Mouse (Mus musculus): ENCODE results near the gene Rps6ka5. TPM values are rescaled to one million over a fixed set of nuclear protein-coding genes. Genes with fewer than 3 reads are reported as not detected.

The Rps6ka5 gene
- polyA plus RNA-seq, 1 experiment from 2014 or later, result 3.2 TPM

DNA sequence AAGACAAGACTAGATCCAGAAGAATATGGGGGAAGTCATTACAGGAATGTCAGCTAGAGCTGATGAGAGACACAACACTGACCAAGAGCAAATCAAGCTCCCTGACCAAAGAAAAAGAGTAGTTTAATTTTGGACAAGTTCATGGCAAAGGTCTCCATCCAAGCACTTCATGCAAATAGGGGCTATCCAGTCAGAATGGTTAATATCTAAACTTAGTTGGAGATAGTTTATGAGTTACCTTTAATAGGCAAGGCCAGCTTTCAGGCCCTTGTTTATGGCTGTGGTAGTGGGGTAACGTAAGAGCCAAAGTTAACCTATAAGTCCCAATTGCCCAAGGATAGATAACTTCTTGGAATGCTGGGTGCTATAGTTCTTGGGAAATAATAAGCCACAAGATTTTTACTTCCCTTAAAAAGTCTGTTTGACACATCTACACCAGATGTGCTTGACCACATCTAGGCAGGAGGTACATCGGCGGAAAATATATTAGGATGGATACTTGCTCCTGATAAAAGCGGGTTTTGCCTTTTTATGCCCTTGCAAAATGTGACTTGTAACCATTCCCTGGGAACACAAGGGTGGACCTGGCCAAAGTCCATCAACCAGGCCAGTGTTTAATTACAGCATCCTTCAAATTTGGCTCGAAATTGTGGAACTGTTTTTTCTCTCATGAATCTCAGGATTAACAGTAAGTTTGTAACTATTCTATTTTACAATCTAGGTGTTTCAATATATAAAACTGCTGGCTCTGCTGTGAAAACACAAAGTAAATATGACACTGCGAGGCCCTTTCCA lies 97.5 kb downstream of the Rps6ka5 start:
- Histone ChIP-seq H3K9me3 (ENCODE audit: control insufficient read depth, low read length) (no peaks in the 10 kb centered on the region), H3K27me3 (ENCODE audit: control insufficient read depth, insufficient read depth, low read length) (no peaks in the 10 kb centered on the region), H3K27ac (ENCODE audit: low read depth, low read length) (no peak overlapping the region), H3K4me1 (ENCODE audit: control insufficient read depth, insufficient read depth, low read length) (no peaks in the 10 kb centered on the region), H3K36me3 (ENCODE audit: control insufficient read depth, insufficient read depth, low read length) (no peaks in the 10 kb centered on the region), H3K9ac (ENCODE audit: low read length) (no peak overlapping the region), H3K4me2 (no peak overlapping the region), H3K4me3 (ENCODE audit: low read depth, low read length) (no peak overlapping the region)
- ATAC-seq (ENCODE audit: low FRiP score), result no peak
- no peak for DNase-seq (ENCODE audit: low spot score, missing footprints)
- 88% methylated on average over 6 of the region's 6 CpGs for WGBS

- no peak for ATAC-seq (ENCODE audit: low FRiP score)
- 80% methylated on average over 1 of the region's 1 CpGs for WGBS
- H3K9me3 ChIP-seq (ENCODE audit: control insufficient read depth, low read length), result no peaks in the 10 kb centered on the region
- H3K4me2 ChIP-seq, result no peak overlapping the region
- H3K9ac ChIP-seq (ENCODE audit: low read length), result no peak overlapping the region
- H3K27me3 ChIP-seq (ENCODE audit: control insufficient read depth, insufficient read depth, low read length), result no peaks in the 10 kb centered on the region
- DNase-seq (ENCODE audit: low spot score, missing footprints), result no peak
- H3K27ac ChIP-seq (ENCODE audit: low read depth, low read length), result no peak overlapping the region
- no peaks in the 10 kb centered on the region for H3K4me1 ChIP-seq (ENCODE audit: control insufficient read depth, insufficient read depth, low read length)
- H3K36me3 ChIP-seq (ENCODE audit: control insufficient read depth, insufficient read depth, low read length), result no peaks in the 10 kb centered on the region
- H3K4me3 ChIP-seq (ENCODE audit: low read depth, low read length), result no peak overlapping the region
These were observed 99.6 kb downstream of the Rps6ka5 start for GRCm38 (mm10) chr12:100626991-100627677.

- Histone ChIP-seq H3K4me3 (ENCODE audit: low read depth, low read length) (no peak overlapping the region), H3K27me3 (ENCODE audit: control insufficient read depth, insufficient read depth, low read length) (no peaks in the 10 kb centered on the region), H3K4me1 (ENCODE audit: control insufficient read depth, insufficient read depth, low read length) (no peaks in the 10 kb centered on the region), H3K9ac (ENCODE audit: low read length) (no peak overlapping the region), H3K36me3 (ENCODE audit: control insufficient read depth, insufficient read depth, low read length) (no peaks in the 10 kb centered on the region), H3K4me2 (no peak overlapping the region), H3K9me3 (ENCODE audit: control insufficient read depth, low read length) (no peaks in the 10 kb centered on the region), H3K27ac (ENCODE audit: low read depth, low read length) (no peak overlapping the region)
- DNase-seq (ENCODE audit: low spot score, missing footprints), result no peak
- WGBS, result 92% methylated on average over 4 of the region's 4 CpGs
- ATAC-seq (ENCODE audit: low FRiP score), result no peak
These were observed 100.4 kb downstream of the Rps6ka5 start for GRCm38 (mm10) chr12:100626273-100626990.

- no peaks in the 10 kb centered on the region for H3K36me3 ChIP-seq (ENCODE audit: control insufficient read depth, insufficient read depth, low read length)
- H3K4me2 ChIP-seq, result no peak overlapping the region
- no peak overlapping the region for H3K27ac ChIP-seq (ENCODE audit: low read depth, low read length)
- ATAC-seq (ENCODE audit: low FRiP score), result no peak
- H3K9ac ChIP-seq (ENCODE audit: low read length), result no peak overlapping the region
- no peak for DNase-seq (ENCODE audit: low spot score, missing footprints)
- no peaks in the 10 kb centered on the region for H3K27me3 ChIP-seq (ENCODE audit: control insufficient read depth, insufficient read depth, low read length)
- H3K4me3 ChIP-seq (ENCODE audit: low read depth, low read length), result no peak overlapping the region
- no peaks in the 10 kb centered on the region for H3K9me3 ChIP-seq (ENCODE audit: control insufficient read depth, low read length)
- no peaks in the 10 kb centered on the region for H3K4me1 ChIP-seq (ENCODE audit: control insufficient read depth, insufficient read depth, low read length)
- 80% methylated on average over 3 of the region's 3 CpGs for WGBS
These were observed 101.8 kb downstream of the Rps6ka5 start for GRCm38 (mm10) chr12:100624854-100625447.

GRCm38 (mm10) chr12:100615251-100615650 lies 111.5 kb downstream of the Rps6ka5 start:
- DNase-seq (ENCODE audit: low spot score, missing footprints) (no peak), ATAC-seq (ENCODE audit: low FRiP score) (no peak)
- no peak overlapping the region for H3K4me3 ChIP-seq (ENCODE audit: low read depth, low read length)
- H3K27ac ChIP-seq (ENCODE audit: low read depth, low read length), result no peak overlapping the region
- H3K27me3 ChIP-seq (ENCODE audit: control insufficient read depth, insufficient read depth, low read length), result no peaks in the 10 kb centered on the region
- H3K36me3 ChIP-seq (ENCODE audit: control insufficient read depth, insufficient read depth, low read length), result no peaks in the 10 kb centered on the region
- H3K4me1 ChIP-seq (ENCODE audit: control insufficient read depth, insufficient read depth, low read length), result no peaks in the 10 kb centered on the region
- H3K4me2 ChIP-seq, result no peak overlapping the region
- H3K9ac ChIP-seq (ENCODE audit: low read length), result no peak overlapping the region
- WGBS, result 88% methylated on average over 2 of the region's 2 CpGs
- no peaks in the 10 kb centered on the region for H3K9me3 ChIP-seq (ENCODE audit: control insufficient read depth, low read length)

- H3K36me3 ChIP-seq (ENCODE audit: control insufficient read depth, insufficient read depth, low read length), result no peaks in the 10 kb centered on the region
- ATAC-seq (ENCODE audit: low FRiP score), result no peak
- H3K4me2 ChIP-seq, result no peak overlapping the region
- no peak overlapping the region for H3K9ac ChIP-seq (ENCODE audit: low read length)
- H3K27ac ChIP-seq (ENCODE audit: low read depth, low read length), result no peak overlapping the region
- H3K27me3 ChIP-seq (ENCODE audit: control insufficient read depth, insufficient read depth, low read length), result no peaks in the 10 kb centered on the region
- H3K9me3 ChIP-seq (ENCODE audit: control insufficient read depth, low read length), result no peaks in the 10 kb centered on the region
- no peak for DNase-seq (ENCODE audit: low spot score, missing footprints)
- no peaks in the 10 kb centered on the region for H3K4me1 ChIP-seq (ENCODE audit: control insufficient read depth, insufficient read depth, low read length)
- 79% methylated on average over 2 of the region's 2 CpGs for WGBS
- H3K4me3 ChIP-seq (ENCODE audit: low read depth, low read length), result no peak overlapping the region
These were observed 112.9 kb downstream of the Rps6ka5 start for GRCm38 (mm10) chr12:100613878-100614277.

DNA sequence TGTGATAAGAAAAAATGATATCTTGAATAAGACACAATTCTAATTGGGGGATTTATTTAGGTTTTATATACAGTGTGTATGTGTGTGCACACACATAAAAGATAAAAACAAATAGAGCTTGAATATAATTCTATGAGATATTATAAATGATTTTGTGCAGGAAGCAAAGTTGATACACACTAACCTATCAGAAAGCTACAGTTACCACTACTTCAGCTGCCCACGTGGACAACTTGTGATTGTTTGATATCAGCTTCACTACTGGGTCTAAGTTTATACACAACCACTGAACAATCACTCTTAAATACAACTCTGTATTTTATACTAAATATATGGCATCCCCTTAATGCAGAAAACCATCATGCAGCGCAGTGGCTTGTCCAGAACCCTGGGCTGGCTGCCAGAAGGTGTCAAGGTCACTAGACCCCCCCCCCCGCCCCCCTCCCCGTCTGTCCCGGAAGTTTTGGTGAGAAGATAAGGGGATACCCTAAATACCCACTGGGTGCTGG lies 113.5 kb downstream of the Rps6ka5 start:
- ATAC-seq (ENCODE audit: low FRiP score) (no peak), DNase-seq (ENCODE audit: low spot score, missing footprints) (no peak)
- 85% methylated on average over 5 of the region's 5 CpGs for WGBS
- no peaks in the 10 kb centered on the region for H3K36me3 ChIP-seq (ENCODE audit: control insufficient read depth, insufficient read depth, low read length)
- H3K4me1 ChIP-seq (ENCODE audit: control insufficient read depth, insufficient read depth, low read length), result no peaks in the 10 kb centered on the region
- no peak overlapping the region for H3K4me3 ChIP-seq (ENCODE audit: low read depth, low read length)
- no peaks in the 10 kb centered on the region for H3K27me3 ChIP-seq (ENCODE audit: control insufficient read depth, insufficient read depth, low read length)
- H3K9me3 ChIP-seq (ENCODE audit: control insufficient read depth, low read length), result no peaks in the 10 kb centered on the region
- H3K9ac ChIP-seq (ENCODE audit: low read length), result no peak overlapping the region
- no peak overlapping the region for H3K27ac ChIP-seq (ENCODE audit: low read depth, low read length)
- no peak overlapping the region for H3K4me2 ChIP-seq

- DNase-seq (ENCODE audit: low spot score, missing footprints) (no peak), ATAC-seq (ENCODE audit: low FRiP score) (no peak)
- Histone ChIP-seq H3K27me3 (ENCODE audit: control insufficient read depth, insufficient read depth, low read length) (no peaks in the 10 kb centered on the region), H3K9ac (ENCODE audit: low read length) (no peak overlapping the region), H3K4me3 (ENCODE audit: low read depth, low read length) (no peak overlapping the region), H3K36me3 (ENCODE audit: control insufficient read depth, insufficient read depth, low read length) (no peaks in the 10 kb centered on the region), H3K4me2 (no peak overlapping the region), H3K4me1 (ENCODE audit: control insufficient read depth, insufficient read depth, low read length) (no peaks in the 10 kb centered on the region), H3K9me3 (ENCODE audit: control insufficient read depth, low read length) (no peaks in the 10 kb centered on the region), H3K27ac (ENCODE audit: low read depth, low read length) (no peak overlapping the region)
- 88% methylated on average over 5 of the region's 5 CpGs for WGBS
These were observed 117.0 kb downstream of the Rps6ka5 start for GRCm38 (mm10) chr12:100609766-100610165.
